Mouse (Mus musculus): Measurements from ENCODE around the gene Npas1.

GRCm38 (mm10) chr7:16505226-16505593, 27.7 kb upstream of the Npas1 start:
- TF ChIP-seq CTCF (IDR thresholded peaks at IDR 0.05; ENCODE audit: insufficient read depth, low read depth, low read length): no peak
- TF ChIP-seq POLR2A (IDR thresholded peaks at IDR 0.05; ENCODE audit: insufficient read depth, low read depth, low read length): no peak

Data from olfactory bulb, adult 2 months (tissue).